Mouse (Mus musculus) embryonic facial prominence, embryonic 14.5 days (tissue): ENCODE measurements around the gene Ccdc32. TPM values are rescaled to one million over a fixed set of nuclear protein-coding genes. Genes with fewer than 3 reads are reported as not detected.

Experiments used
- ATAC-seq: fragments of 200-750 bp; cut with Nextera tagmentation; 2 replicates; pipeline ENCODE4 v1.8.0; 2017; ENCODE audit warnings: low read depth, moderate number of reproducible peaks, moderate TSS enrichment
- DNase-seq: peaks from one replicate; pipeline ENCODE4 v3.0.0-alpha.2; 2015; ENCODE audit warnings: low spot score
- H3K27ac ChIP-seq: fragments of 300-500 bp; sonication (generic); replicated peaks from 2 replicates; pipeline ENCODE4 v1.5.1; 2014; ENCODE audit warnings: low read depth, mild to moderate bottlenecking, low read length, moderate library complexity
- H3K27me3 ChIP-seq: fragments of 300-500 bp; sonication (generic); replicated peaks from 2 replicates; pipeline ENCODE4 v1.6.1; 2014; ENCODE audit warnings: low read length; ENCODE audit not compliant: control insufficient read depth, insufficient read depth
- H3K36me3 ChIP-seq: fragments of 300-500 bp; sonication (generic); 2 replicates; pipeline ENCODE4 v1.6.1; 2014; ENCODE audit warnings: low read length, mixed read lengths; ENCODE audit not compliant: control insufficient read depth, insufficient read depth
- H3K4me1 ChIP-seq: fragments of 300-500 bp; sonication (generic); 2 replicates; pipeline ENCODE4 v1.6.1; 2014; ENCODE audit warnings: antibody characterized with exemption, low read length; ENCODE audit not compliant: control insufficient read depth, insufficient read depth
- H3K4me2 ChIP-seq: fragments of 300-500 bp; sonication (generic); 2 replicates; pipeline ENCODE4 v1.6.1; 2014; ENCODE audit warnings: low read depth, mild to moderate bottlenecking, low read length, moderate library complexity, mixed read lengths
- H3K4me3 ChIP-seq: fragments of 300-500 bp; sonication (generic); 2 replicates; pipeline ENCODE4 v1.5.1; 2014; ENCODE audit warnings: low read depth, mild to moderate bottlenecking, low read length
- H3K9ac ChIP-seq: fragments of 300-500 bp; sonication (generic); 2 replicates; pipeline ENCODE4 v1.6.1; 2014; ENCODE audit warnings: low read depth, mild to moderate bottlenecking, low read length, moderate library complexity, mixed read lengths
- H3K9me3 ChIP-seq: fragments of 300-500 bp; sonication (generic); 2 replicates; pipeline ENCODE4 v1.6.1; 2016; ENCODE audit warnings: low read length; ENCODE audit not compliant: control insufficient read depth
- WGBS: fragments of 180-500 bp; shearing (Covaris S2); extraction: QIAGEN DNeasy Blood & Tissue Kit; methylation state at CpG from one replicate; pipeline ENCODE4 v1.1.7; 2014; 5-methylcytosine and 5-hydroxymethylcytosine counted together
- polyA plus RNA-seq: library from polyadenylated mRNA; unstranded; fragments of >200 nt; fragmentation: Nextera tagmentation; extraction: Ambion mirVana; gene quantifications from 2 replicates; pipeline ENCODE4 v1.2.1, GENCODE M21; 2014

Ccdc32 gene
- polyA plus RNA-seq, 1 experiment from 2014 or later: 22.6 TPM

- no peak for DNase-seq
- 23% methylated on average over 5 of the region's 5 CpGs for WGBS
- H3K27ac ChIP-seq: no peak overlapping the region
Measured at GRCm38 (mm10) chr2:118976941-118977340, 52.3 kb downstream of the Ccdc32 start.

DNA sequence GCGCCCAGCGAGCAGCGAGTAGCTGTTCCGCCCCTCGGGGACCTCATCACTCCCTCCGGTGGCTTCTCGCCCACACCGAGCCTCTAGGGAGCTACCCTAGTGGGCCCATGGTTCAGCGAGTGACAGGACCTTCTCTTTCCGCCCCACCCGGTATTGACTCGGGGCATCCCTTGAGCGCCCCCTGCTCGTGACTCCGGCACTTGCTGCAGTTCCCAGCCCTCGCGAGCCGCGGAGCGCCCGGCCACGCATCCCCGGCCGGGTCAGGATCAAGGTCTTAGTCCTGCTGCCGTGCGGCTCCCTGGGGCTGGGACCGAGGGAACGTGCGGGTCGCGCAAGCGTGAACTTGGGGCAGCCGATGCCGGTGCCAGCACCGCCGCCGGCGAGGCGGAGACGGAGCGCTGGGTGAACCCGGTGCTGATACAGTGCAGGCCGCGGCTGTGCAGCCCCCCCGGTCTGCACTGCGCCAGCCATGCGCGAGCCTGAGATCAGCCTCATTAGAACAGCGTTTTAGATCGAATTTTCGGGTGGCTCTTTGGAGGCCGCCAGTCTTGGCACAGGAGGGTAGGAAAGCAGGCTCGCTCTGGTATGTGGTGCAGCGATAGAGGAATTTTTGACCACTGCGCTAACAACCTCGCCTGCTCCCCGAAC, 52.8 kb downstream of the Ccdc32 start:
- DNase-seq (peak; percentile 87), ATAC-seq (peak; percentile 90)
- Histone ChIP-seq H3K9ac (peak overlapping the region; percentile 72), H3K36me3 (no peaks in the 10 kb centered on the region), H3K27ac (no peak overlapping the region), H3K4me2 (peak overlapping the region; percentile 90), H3K4me3 (peak overlapping the region; percentile 55), H3K27me3 (peaks cover 38% of the 10 kb centered on the region), H3K9me3 (no peaks in the 10 kb centered on the region), H3K4me1 (no peaks in the 10 kb centered on the region)
- WGBS: 1% methylated on average over 35 of the region's 57 CpGs

More at GRCm38 (mm10) chr2:118976941-118977340, 52.3 kb downstream of the Ccdc32 start:
- peak overlapping the region; percentile 72 for H3K9ac ChIP-seq
- H3K27me3 ChIP-seq: peaks cover 38% of the 10 kb centered on the region
- H3K4me2 ChIP-seq: peak overlapping the region; percentile 90
- H3K4me3 ChIP-seq: peak overlapping the region; percentile 55
- no peak for ATAC-seq
- H3K4me1 ChIP-seq: no peaks in the 10 kb centered on the region
- no peaks in the 10 kb centered on the region for H3K36me3 ChIP-seq
- no peaks in the 10 kb centered on the region for H3K9me3 ChIP-seq

- H3K9me3 ChIP-seq: no peaks in the 10 kb centered on the region
- no peak overlapping the region for H3K27ac ChIP-seq
- 1% methylated on average over 15 of the region's 15 CpGs for WGBS
- DNase-seq (peak; percentile 38), ATAC-seq (peak; percentile 16; the same call in 1 of the 2 replicates)
- no peaks in the 10 kb centered on the region for H3K36me3 ChIP-seq
- H3K4me1 ChIP-seq: no peaks in the 10 kb centered on the region
- H3K9ac ChIP-seq: peak overlapping the region; percentile 72
- peak overlapping the region; percentile 55 for H3K4me3 ChIP-seq
- H3K27me3 ChIP-seq: peaks cover 38% of the 10 kb centered on the region
- peak overlapping the region; percentile 90 for H3K4me2 ChIP-seq
Measured at GRCm38 (mm10) chr2:118975855-118976254, 53.3 kb downstream of the Ccdc32 start.

DNA sequence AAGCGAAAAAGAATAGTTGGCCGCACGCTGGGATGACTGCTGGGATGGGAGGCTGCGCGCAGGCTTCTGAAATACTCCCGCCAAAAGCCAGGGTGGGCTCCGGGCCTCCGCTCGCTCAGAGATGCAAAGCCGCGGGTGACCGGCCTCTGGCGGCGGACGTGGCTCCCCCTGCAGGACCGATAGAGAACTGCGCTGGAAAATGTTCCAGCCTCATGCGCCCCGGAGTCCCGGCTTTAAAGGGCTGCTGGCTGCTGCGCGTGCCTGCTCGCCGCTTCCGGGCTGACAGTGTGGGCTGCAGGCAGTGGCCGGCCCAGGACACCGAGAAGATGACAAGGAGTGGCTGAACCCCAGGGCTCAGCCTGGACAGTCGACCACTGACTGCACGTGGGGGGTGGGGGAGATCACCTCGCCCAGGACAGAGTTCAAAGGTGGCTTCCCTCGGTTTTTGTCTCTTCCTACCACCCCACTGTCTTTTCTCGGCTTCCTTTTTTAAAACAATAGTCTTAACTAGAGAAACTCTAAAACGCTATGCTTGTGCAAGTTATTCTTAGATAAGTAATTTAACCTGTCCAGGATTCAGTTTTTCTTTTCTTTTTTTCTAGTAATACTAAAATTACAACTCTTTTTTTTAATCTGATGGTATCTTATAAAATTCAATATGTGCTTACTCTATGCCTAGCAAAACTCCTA, 56.4 kb downstream of the Ccdc32 start:
- peak; percentile 86 for DNase-seq
- peaks cover 35% of the 10 kb centered on the region for H3K27me3 ChIP-seq
- no peaks in the 10 kb centered on the region for H3K36me3 ChIP-seq
- H3K4me1 ChIP-seq: no peaks in the 10 kb centered on the region
- H3K9me3 ChIP-seq: no peaks in the 10 kb centered on the region
- peak overlapping the region; percentile 42 for H3K4me3 ChIP-seq
- ATAC-seq: peak; percentile 71
- under 1% methylated on average over 29 of the region's 33 CpGs for WGBS
- H3K27ac ChIP-seq: no peak overlapping the region
- H3K9ac ChIP-seq: peak overlapping the region; percentile 55
- H3K4me2 ChIP-seq: peak overlapping the region; percentile 88

GRCm38 (mm10) chr2:118972048-118972447, 57.1 kb downstream of the Ccdc32 start:
- WGBS: 78% methylated on average over 5 of the region's 5 CpGs
- peaks cover 28% of the 10 kb centered on the region for H3K27me3 ChIP-seq

DNA sequence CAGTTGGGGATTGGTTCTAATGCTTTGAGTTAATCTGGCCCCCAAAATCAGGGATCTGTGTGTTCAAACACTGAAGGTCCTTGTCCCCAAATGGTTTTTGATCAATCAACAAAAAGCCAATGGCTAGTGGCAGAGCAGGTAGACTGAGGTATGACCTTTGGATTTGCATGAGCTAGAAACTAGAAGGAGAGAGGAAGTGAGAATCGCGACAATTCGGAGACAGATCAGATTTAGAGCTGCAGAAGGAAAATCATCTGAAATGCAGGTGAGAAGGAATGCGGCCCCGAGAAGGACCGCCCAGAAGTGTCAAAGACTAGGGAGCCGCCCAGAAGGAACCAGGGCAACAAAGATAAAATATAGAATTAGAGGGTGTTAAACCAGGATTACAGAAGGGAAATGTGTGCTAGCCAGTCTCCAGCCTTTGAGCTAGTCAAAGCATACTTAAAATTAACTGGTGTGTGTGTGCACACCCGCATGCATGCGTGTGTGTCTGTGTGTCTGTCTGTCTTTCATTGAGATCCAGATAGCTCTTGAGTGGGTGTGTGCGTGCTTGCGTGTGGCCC, 59.5 kb downstream of the Ccdc32 start:
- H3K36me3 ChIP-seq: no peaks in the 10 kb centered on the region
- DNase-seq: no peak
- H3K9me3 ChIP-seq: no peaks in the 10 kb centered on the region
- 84% methylated on average over 11 of the region's 11 CpGs for WGBS
- ATAC-seq: no peak
- no peak overlapping the region for H3K4me2 ChIP-seq
- H3K4me1 ChIP-seq: no peaks in the 10 kb centered on the region
- H3K27me3 ChIP-seq: peaks cover 15% of the 10 kb centered on the region
- H3K9ac ChIP-seq: no peak overlapping the region
- H3K27ac ChIP-seq: no peak overlapping the region
- H3K4me3 ChIP-seq: no peak overlapping the region

More at GRCm38 (mm10) chr2:118972048-118972447, 57.1 kb downstream of the Ccdc32 start:
- no peaks in the 10 kb centered on the region for H3K9me3 ChIP-seq
- no peak overlapping the region for H3K4me3 ChIP-seq
- H3K27ac ChIP-seq: no peak overlapping the region
- H3K9ac ChIP-seq: no peak overlapping the region
- no peaks in the 10 kb centered on the region for H3K36me3 ChIP-seq
- ATAC-seq: no peak
- no peaks in the 10 kb centered on the region for H3K4me1 ChIP-seq
- DNase-seq: no peak
- H3K4me2 ChIP-seq: no peak overlapping the region

Other genes with a start within 250 kb of the Ccdc32 start
- gene Disp2, start 249.7 kb downstream of the Ccdc32 start, polyA plus RNA-seq: 1.4 and 2.3 TPM in 2 replicates
- gene Knstrn, start 215.4 kb downstream of the Ccdc32 start, polyA plus RNA-seq: 75.7 and 94.2 TPM in 2 replicates
- 50.7 and 61.9 TPM in 2 replicates for gene Ivd, start 167.4 kb downstream of the Ccdc32 start, polyA plus RNA-seq
- 1.3 and 1.6 TPM in 2 replicates for gene Bahd1, start 129.0 kb downstream of the Ccdc32 start, polyA plus RNA-seq
- gene Chst14, start 102.9 kb downstream of the Ccdc32 start, polyA plus RNA-seq: 51.3 and 56.0 TPM in 2 replicates
- gene Rpusd2, start 5.4 kb upstream of the Ccdc32 start, polyA plus RNA-seq: 2.9 and 3.6 TPM in 2 replicates
- gene Knl1, start 17.7 kb upstream of the Ccdc32 start, polyA plus RNA-seq: 31.7 and 36.0 TPM in 2 replicates
- gene Rad51, start 83.4 kb upstream of the Ccdc32 start, polyA plus RNA-seq: 32.6 and 39.5 TPM in 2 replicates
- gene Rmdn3, start 127.6 kb upstream of the Ccdc32 start, polyA plus RNA-seq: 34.8 and 37.5 TPM in 2 replicates
- 8.4 and 11.2 TPM in 2 replicates for gene Gchfr, start 138.4 kb upstream of the Ccdc32 start, polyA plus RNA-seq
- gene Gm14137, start 145.1 kb upstream of the Ccdc32 start, polyA plus RNA-seq: 0.48 and 1.1 TPM in 2 replicates
- gene Zfyve19, start 179.2 kb upstream of the Ccdc32 start, polyA plus RNA-seq: 41.0 and 43.0 TPM in 2 replicates
- 15.7 and 19.8 TPM in 2 replicates for gene Dnajc17, start 179.4 kb upstream of the Ccdc32 start, polyA plus RNA-seq
- 0.38 TPM in 1 of 2 replicates, not detected in the other for gene Ppp1r14d, start 200.5 kb upstream of the Ccdc32 start, polyA plus RNA-seq
- gene Spint1, start 208.0 kb upstream of the Ccdc32 start, polyA plus RNA-seq: 14.1 and 17.0 TPM in 2 replicates
- 9.8 and 10.4 TPM in 2 replicates for gene Rhov, start 241.9 kb upstream of the Ccdc32 start, polyA plus RNA-seq